Mouse (Mus musculus): ENCODE data around the gene Fam20b.

DNA sequence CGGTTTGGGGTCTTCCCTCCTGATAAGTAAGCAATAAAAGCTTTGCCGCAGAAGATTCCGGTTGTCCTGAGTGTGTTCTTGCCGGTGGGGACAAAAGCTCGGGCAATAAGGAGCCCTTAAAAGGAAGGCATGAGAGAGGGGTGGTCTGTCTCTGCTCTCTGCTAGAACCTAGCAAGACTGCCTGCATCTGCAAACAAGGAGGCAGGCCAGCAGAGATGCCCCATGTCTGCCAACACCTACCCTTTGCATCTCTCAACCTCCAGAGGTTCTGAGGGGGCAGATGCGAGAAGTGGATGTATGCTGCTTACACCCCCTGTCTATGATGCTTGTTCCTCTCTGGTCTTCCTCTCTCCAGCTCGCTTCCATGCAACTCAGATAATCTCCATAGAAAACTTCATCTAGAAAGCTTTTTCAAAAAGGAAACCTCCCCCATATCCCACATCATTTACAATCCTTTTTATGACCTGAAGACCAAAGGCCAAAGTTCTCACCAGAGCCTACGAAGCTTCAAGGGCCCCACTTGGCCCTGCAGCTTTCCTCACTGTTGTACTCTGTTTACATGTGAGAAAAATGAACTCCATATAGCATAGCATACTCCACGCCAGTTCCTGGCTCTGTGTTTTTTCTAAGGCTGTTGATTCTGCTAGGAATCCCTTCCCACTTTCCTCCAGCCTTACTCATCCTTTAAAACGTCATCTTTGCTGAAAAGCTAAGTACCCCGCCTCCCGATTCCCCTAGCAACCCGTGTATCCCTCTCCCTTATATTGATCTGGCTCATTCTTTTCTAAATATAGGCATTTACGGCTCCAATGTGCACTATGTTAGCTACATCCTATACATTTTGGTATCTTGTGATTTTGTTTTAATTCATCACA is 8.6 kb upstream of the Fam20b start:
- no peak for TF ChIP-seq POLR2A (IDR thresholded peaks at IDR 0.05; ENCODE audit: borderline replicate concordance, extremely low read depth, low read depth, low read length)
- TF ChIP-seq CTCF (IDR thresholded peaks at IDR 0.05; ENCODE audit: insufficient read depth, low read length), result no peak

All from lung, adult 2 months (tissue).